8 mouse cellular contexts compared by ENCODE assay signal in the genomic region with DNA sequence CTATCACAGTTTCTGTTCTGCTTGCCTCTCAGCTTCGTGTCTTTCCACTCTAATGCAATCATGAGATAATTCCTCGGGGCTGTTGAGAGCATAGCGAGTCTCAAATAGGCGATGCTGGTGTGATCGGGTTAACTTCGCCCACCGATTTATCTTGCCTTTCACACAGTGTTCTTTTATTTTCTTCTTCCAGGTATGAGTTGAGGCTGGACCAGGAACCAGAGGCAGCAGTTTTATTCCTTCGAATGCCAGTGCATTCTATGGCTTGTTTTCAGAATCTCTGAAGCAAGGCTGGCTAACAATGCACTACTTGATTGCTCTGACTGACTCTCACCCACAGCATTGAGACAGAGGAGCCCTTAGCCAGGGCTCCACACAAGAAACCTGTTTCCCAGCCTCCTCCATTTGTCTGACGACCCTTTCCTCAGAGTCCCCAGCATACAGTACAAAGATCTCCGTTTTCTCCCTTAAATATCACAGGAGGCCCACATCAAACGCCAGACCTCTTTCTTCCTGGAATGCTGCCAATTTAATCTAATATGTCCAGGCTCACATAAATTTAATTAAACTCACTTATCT.
DNase-seq lines count a peak whose midpoint lies in the region; ATAC-seq and TF ChIP-seq lines count a peak whose summit lies in the region.

No protein-coding gene starts in this region.

- 6% methylated on average over 11 of the region's 11 CpGs for WGBS in forebrain, embryonic 15.5 days
- 30% methylated on average over 11 of the region's 11 CpGs for WGBS in liver, embryonic 14.5 days (ENCODE audit: insufficient replicate concordance)
- WGBS in stomach, embryonic 16.5 days: 28% methylated on average over 11 of the region's 11 CpGs

- TF ChIP-seq CTCF in liver, embryonic 14.5 days (IDR thresholded peaks at IDR 0.05; ENCODE audit: low read depth): no peak

- H3K4me2 ChIP-seq in forebrain, embryonic 15.5 days (replicated peaks): peak overlapping the region; percentile 43
- H3K4me2 ChIP-seq in liver, embryonic 14.5 days (ENCODE audit: low read depth): peak overlapping the region; percentile 31; the same call in 1 of the 2 replicates
- peak overlapping the region; percentile 56 for H3K4me2 ChIP-seq in stomach, embryonic 16.5 days (ENCODE audit: low read depth, low read length)

- no peaks in the 10 kb centered on the region for H3K27me3 ChIP-seq in megakaryocyte, embryonic 14.5 days (replicated peaks)
- no peaks in the 10 kb centered on the region for H3K27me3 ChIP-seq in forebrain, embryonic 15.5 days
- no peaks in the 10 kb centered on the region for H3K27me3 ChIP-seq in liver, embryonic 14.5 days (ENCODE audit: control insufficient read depth, insufficient read depth, low read length)
- H3K27me3 ChIP-seq in stomach, embryonic 16.5 days (ENCODE audit: control insufficient read depth, insufficient read depth, low read length): no peaks in the 10 kb centered on the region

- H3K4me1 ChIP-seq in megakaryocyte, embryonic 14.5 days: peaks cover 53% of the 10 kb centered on the region
- peaks cover 35% of the 10 kb centered on the region for H3K4me1 ChIP-seq in forebrain, embryonic 15.5 days
- H3K4me1 ChIP-seq in liver, embryonic 14.5 days (replicated peaks; ENCODE audit: control insufficient read depth in 2 of 2, insufficient read depth in 2 of 2, low read length in 1 of 2): peaks cover 3 to 19% of the 10 kb centered on the region in 2 experiments; a peak in 3 of 4 replicates
- peaks cover 19% of the 10 kb centered on the region for H3K4me1 ChIP-seq in stomach, embryonic 16.5 days (ENCODE audit: control insufficient read depth, insufficient read depth, low read length)

- peak overlapping the region; percentile 40 for H3K9ac ChIP-seq in forebrain, embryonic 15.5 days (replicated peaks)
- H3K9ac ChIP-seq in liver, embryonic 14.5 days (replicated peaks): no peak overlapping the region
- H3K9ac ChIP-seq in stomach, embryonic 16.5 days (ENCODE audit: low read length): peak overlapping the region; percentile 53

- peak overlapping the region; percentile 67 for H3K27ac ChIP-seq in forebrain, embryonic 15.5 days (replicated peaks)
- no peak overlapping the region for H3K27ac ChIP-seq in liver, embryonic 14.5 days
- H3K27ac ChIP-seq in stomach, embryonic 16.5 days (ENCODE audit: low read length): peak overlapping the region; percentile 79

- TF ChIP-seq EP300 in liver, embryonic 14.5 days (IDR thresholded peaks at IDR 0.05; ENCODE audit: low read depth): no peak

- peak overlapping the region; percentile 54 for H3K4me3 ChIP-seq in megakaryocyte, embryonic 14.5 days (replicated peaks)
- H3K4me3 ChIP-seq in forebrain, embryonic 15.5 days: peak overlapping the region; percentile 21; the same call in 1 of the 2 replicates
- H3K4me3 ChIP-seq in liver, embryonic 14.5 days (ENCODE audit: insufficient read depth in 1 of 2, low read depth in 2 of 2, low read length in 2 of 2): no peak overlapping the region
- peak overlapping the region; percentile 43 for H3K4me3 ChIP-seq in stomach, embryonic 16.5 days (replicated peaks; ENCODE audit: low read length)

- peaks cover 91% of the 10 kb centered on the region for H3K36me3 ChIP-seq in megakaryocyte, embryonic 14.5 days (replicated peaks; ENCODE audit: low read length)
- H3K36me3 ChIP-seq in forebrain, embryonic 15.5 days: no peaks in the 10 kb centered on the region
- no peaks in the 10 kb centered on the region for H3K36me3 ChIP-seq in liver, embryonic 14.5 days (replicated peaks; ENCODE audit: control insufficient read depth, insufficient read depth, low read depth)
- H3K36me3 ChIP-seq in stomach, embryonic 16.5 days (ENCODE audit: control insufficient read depth, insufficient read depth, low read length): no peaks in the 10 kb centered on the region

- no peak for DNase-seq in liver, embryonic 14.5 days (ENCODE audit: low read depth in 3 of 3, low spot score in 3 of 3)
- no peak for DNase-seq in thymus, postnatal 0 days (ENCODE audit: low spot score)
- no peak for DNase-seq in urinary bladder, postnatal 25 days (ENCODE audit: low spot score)
- DNase-seq in T-cell, adult 2 months (ENCODE audit: low spot score): no peak

- no peaks in the 10 kb centered on the region for H3K9me3 ChIP-seq in megakaryocyte, embryonic 14.5 days
- no peaks in the 10 kb centered on the region for H3K9me3 ChIP-seq in forebrain, embryonic 15.5 days
- no peaks in the 10 kb centered on the region for H3K9me3 ChIP-seq in liver, embryonic 14.5 days (ENCODE audit: control insufficient read depth, low read length)
- no peaks in the 10 kb centered on the region for H3K9me3 ChIP-seq in stomach, embryonic 16.5 days (replicated peaks; ENCODE audit: control insufficient read depth, low read length)

- no peak for ATAC-seq in megakaryocyte, adult 5-6 weeks (ENCODE audit: poor library complexity, severe bottlenecking)
- peak; percentile 39; the same call in 1 of the 2 replicates for ATAC-seq in forebrain, embryonic 15.5 days (replicated peaks)
- 0 out of 2 replicates have a peak, but pooled peaks have one; percentile 5 for ATAC-seq in liver, embryonic 14.5 days (ENCODE audit: insufficient read depth)
- ATAC-seq in stomach, embryonic 16.5 days (ENCODE audit: insufficient read depth, low FRiP score): no peak

Comparison
In these comparisons a context has a peak if more than half of its experiments do, and no peak if none do; other contexts are left out.
1. H3K4me3 ChIP-seq: peak in megakaryocyte, embryonic 14.5 days (single experiment), forebrain, embryonic 15.5 days (single experiment) and stomach, embryonic 16.5 days (single experiment); none in liver, embryonic 14.5 days (0 of 2).
2. ATAC-seq: peak in forebrain, embryonic 15.5 days (single experiment) and liver, embryonic 14.5 days (single experiment); none in megakaryocyte, adult 5-6 weeks (single experiment) and stomach, embryonic 16.5 days (single experiment).
3. Peak in every context shown above with its lines, with median percentiles within 50 percentile points of each other: H3K4me2 ChIP-seq.